Mouse (Mus musculus) heart, adult 2 months (tissue): ENCODE measurements around the gene Batf2.

Experiments
- CTCF ChIP-seq: fragments of 200-600 bp; IDR thresholded peaks from 2 replicates; pipeline ENCODE4 v1.8.1; 2022; ENCODE audit warnings: antibody characterized with exemption, mild to moderate bottlenecking, moderate library complexity
- EP300 ChIP-seq: fragments of 200-500 bp; IDR thresholded peaks from 2 replicates; pipeline ENCODE4 v1.6.1; 2011; ENCODE audit warnings: low read depth, low read length, control low read depth; ENCODE audit not compliant: insufficient read depth
- POLR2A ChIP-seq: fragments of 200-500 bp; IDR thresholded peaks from 2 replicates; pipeline ENCODE4 v1.6.1; 2011; ENCODE audit warnings: mild to moderate bottlenecking, low read depth, low read length, control low read depth; ENCODE audit not compliant: insufficient read depth

- no peak for TF ChIP-seq POLR2A
- no peak for TF ChIP-seq CTCF
- no peak for TF ChIP-seq EP300
Observed at GRCm38 (mm10) chr19:6121761-6122160, 19.0 kb upstream of the Batf2 start.
